Comparison of ENCODE assay signal across 8 mouse cellular contexts in genomic region chr7:29815910-29816429, GRCm38 (mm10). TPM values are rescaled to one million over a fixed set of nuclear protein-coding genes. Genes with fewer than 3 reads are reported as not detected.
DNase-seq lines count a peak whose midpoint lies in the region; ATAC-seq and TF ChIP-seq lines count a peak whose summit lies in the region.

Zfp790 (plus strand) TSS chr7:29816114.

- no peaks in the 10 kb centered on the region for H3K36me3 ChIP-seq in hindbrain, postnatal 0 days (ENCODE audit: insufficient read depth, low read length)

- intact Hi-C loops in gastrocnemius, adult 2 months (cut with DNase I): loop anchor here (2.0 to 5.0 kb wide), 3 partner anchors 36 to 91 kb away; partner anchors contain the start of genes Zfp27, Zfp383, Zfp84 and Zfp940
- intact Hi-C loops in left cerebral cortex, adult 2 months (cut with DNase I): loop anchor here (1.0 kb wide), 2 partner anchors 32 to 48 kb away; partner anchors contain the start of gene Zfp84

- peak within 1 kb of the TSS; percentile 94 for H3K27ac ChIP-seq in gastrocnemius, adult 2 months
- H3K27ac ChIP-seq in hindbrain, postnatal 0 days: peak within 1 kb of the TSS; percentile 83
- H3K27ac ChIP-seq in left cerebral cortex, adult 2 months: peak within 1 kb of the TSS; percentile 87

- WGBS in hindbrain, postnatal 0 days: under 1% methylated on average over 26 of the region's 26 CpGs

- peaks cover 24% of the 10 kb centered on the region; the same call in 1 of the 2 replicates for H3K4me1 ChIP-seq in hindbrain, postnatal 0 days (ENCODE audit: insufficient read depth, low read length)

- peak; percentile 88 for ATAC-seq in common myeloid progenitor, adult 5-6 weeks (replicated peaks; ENCODE audit: low read depth, poor library complexity, severe bottlenecking)
- ATAC-seq in hindbrain, postnatal 0 days: peak; percentile 96
- peak; percentile 94 for ATAC-seq in megakaryocyte, adult 5-6 weeks (ENCODE audit: poor library complexity, severe bottlenecking)

- no peak for TF ChIP-seq CTCF in gastrocnemius, adult 2 months (IDR thresholded peaks at IDR 0.05)
- no peak for TF ChIP-seq CTCF in hindbrain, postnatal 0 days (IDR thresholded peaks at IDR 0.05; ENCODE audit: low read depth)
- no peak for TF ChIP-seq CTCF in left cerebral cortex, adult 2 months (IDR thresholded peaks at IDR 0.05)

- peak; percentile 97 for DNase-seq in ZHBTc4 (ENCODE audit: low read depth, low spot score)
- DNase-seq in gastrocnemius, adult 2 months: peak; percentile 88
- peak; percentile 98 for DNase-seq in hindbrain, postnatal 0 days (ENCODE audit: low spot score)
- peak; percentile 81 to 90 for DNase-seq in left cerebral cortex, adult 2 months (ENCODE audit: extremely low spot score in 1 of 2, low spot score in 2 of 2)
- DNase-seq in right cerebral cortex, adult 2 months (ENCODE audit: low spot score in 2 of 2): peak; percentile 91 to 92
- peak; percentile 88 for DNase-seq in urinary bladder, postnatal 14 days (ENCODE audit: low spot score)

- peak within 1 kb of the TSS; percentile 62 for H3K9ac ChIP-seq in hindbrain, postnatal 0 days (replicated peaks; ENCODE audit: low read length)

- peak within 1 kb of the TSS; percentile 81 for H3K4me3 ChIP-seq in gastrocnemius, adult 2 months
- peak within 1 kb of the TSS; percentile 63 for H3K4me3 ChIP-seq in hindbrain, postnatal 0 days (ENCODE audit: low read length)
- peak within 1 kb of the TSS; percentile 81 for H3K4me3 ChIP-seq in left cerebral cortex, adult 2 months

- no peaks in the 10 kb centered on the region for H3K9me3 ChIP-seq in hindbrain, postnatal 0 days (ENCODE audit: low read length)

- H3K4me2 ChIP-seq in hindbrain, postnatal 0 days (ENCODE audit: low read depth, low read length): peak within 1 kb of the TSS; percentile 78

- no peaks in the 10 kb centered on the region for H3K27me3 ChIP-seq in hindbrain, postnatal 0 days (ENCODE audit: insufficient read depth, low read length)

RNA-seq across cellular contexts. Expression of gene Zfp790, which starts in this region (rescaled TPM):
- 7.8 and 13.8 TPM in 2 replicates for total RNA-seq in common myeloid progenitor, adult 5-6 weeks (2017)
- total RNA-seq in gastrocnemius, adult 2 months (2021): 10 to 100 TPM in 1 of 2 experiments, 1 to 10 TPM in 1; 10.0 to 10.6 TPM
- 6.2 and 6.4 TPM in 2 replicates for total RNA-seq in hindbrain, postnatal 0 days (2014; rRNA removed)
- 8.8 and 10.2 TPM in 2 replicates for polyA plus RNA-seq in hindbrain, postnatal 0 days (2015; fragmentation: Nextera tagmentation; extraction: Ambion mirVana)
- total RNA-seq in left cerebral cortex, adult 2 months (2021): 10 to 100 TPM; 21.8 to 23.1 TPM
- total RNA-seq in megakaryocyte, adult 5-6 weeks (2015): 4.8 and 5.6 TPM in 2 replicates
- 9.0 and 9.1 TPM in 2 replicates for total RNA-seq in megakaryocyte, adult 5-6 weeks (2017)

Comparison
In these comparisons a context has a peak if more than half of its experiments do, and no peak if none do; other contexts are left out.
1. Peak in every context shown above with its lines: DNase-seq, ATAC-seq, H3K4me3 ChIP-seq and H3K27ac ChIP-seq.